Mouse (Mus musculus) hindbrain, postnatal 0 days (tissue): Measurements from ENCODE around the gene Ccdc6. TPM values are rescaled to one million over a fixed set of nuclear protein-coding genes. Genes with fewer than 3 reads are reported as not detected.

Experiments
- ATAC-seq: fragments of 200-750 bp; cut with Nextera tagmentation; 2 replicates; pipeline ENCODE4 v1.8.0; 2017; ENCODE audit warnings: mild to moderate bottlenecking, moderate TSS enrichment, moderate library complexity
- DNase-seq: peaks from one replicate; pipeline ENCODE4 v3.0.0-alpha.2; 2015; ENCODE audit warnings: low spot score
- H3K27ac ChIP-seq: fragments of 300-500 bp; sonication (generic); 2 replicates; pipeline ENCODE4 v1.5.1; 2014; ENCODE audit warnings: mild to moderate bottlenecking
- H3K27me3 ChIP-seq: fragments of 300-500 bp; sonication (generic); 2 replicates; pipeline ENCODE4 v1.6.1; 2014; ENCODE audit warnings: low read length, mixed read lengths; ENCODE audit not compliant: insufficient read depth
- H3K36me3 ChIP-seq: fragments of 300-500 bp; sonication (generic); 2 replicates; pipeline ENCODE4 v1.6.1; 2014; ENCODE audit warnings: low read length, mixed read lengths; ENCODE audit not compliant: insufficient read depth
- H3K4me1 ChIP-seq: fragments of 300-500 bp; sonication (generic); 2 replicates; pipeline ENCODE4 v1.6.1; 2014; ENCODE audit warnings: antibody characterized with exemption, low read length, mixed read lengths; ENCODE audit not compliant: insufficient read depth
- H3K4me2 ChIP-seq: fragments of 300-500 bp; sonication (generic); 2 replicates; pipeline ENCODE4 v1.6.1; 2014; ENCODE audit warnings: low read depth, mild to moderate bottlenecking, low read length, moderate library complexity, mixed read lengths
- H3K4me3 ChIP-seq: fragments of 300-500 bp; sonication (generic); 2 replicates; pipeline ENCODE4 v1.5.1; 2014; ENCODE audit warnings: low read length
- H3K9ac ChIP-seq: fragments of 300-500 bp; sonication (generic); replicated peaks from 2 replicates; pipeline ENCODE4 v1.6.1; 2014; ENCODE audit warnings: mild to moderate bottlenecking, low read length, moderate library complexity, mixed read lengths
- H3K9me3 ChIP-seq: fragments of 300-500 bp; sonication (generic); 2 replicates; pipeline ENCODE4 v1.6.1; 2016; ENCODE audit warnings: low read length, mixed read lengths
- CTCF ChIP-seq: IDR thresholded peaks from 2 replicates; pipeline ENCODE4 v1.5.1; 2016; ENCODE audit warnings: antibody characterized with exemption, control low read depth, low read depth
- WGBS: fragments of 180-500 bp; shearing (Covaris S2); extraction: QIAGEN DNeasy Blood & Tissue Kit; methylation state at CpG from one replicate; pipeline ENCODE4 v1.1.7; 2014; 5-methylcytosine and 5-hydroxymethylcytosine counted together
- polyA plus RNA-seq: library from polyadenylated mRNA; unstranded; fragments of >200 nt; fragmentation: Nextera tagmentation; extraction: Ambion mirVana; gene quantifications from 2 replicates; pipeline ENCODE4 v1.2.1, GENCODE M21; 2015
- total RNA-seq: library from RNA; depleted of rRNA; stranded (reverse); fragments of >200 nt; gene quantifications from 2 replicates; pipeline ENCODE4 v1.2.3, GENCODE M21; 2014; rRNA removed

Ccdc6 gene
- total and polyA plus RNA-seq, 2 experiments from 2014 or later = 22.9 to 29.7 TPM

DNA sequence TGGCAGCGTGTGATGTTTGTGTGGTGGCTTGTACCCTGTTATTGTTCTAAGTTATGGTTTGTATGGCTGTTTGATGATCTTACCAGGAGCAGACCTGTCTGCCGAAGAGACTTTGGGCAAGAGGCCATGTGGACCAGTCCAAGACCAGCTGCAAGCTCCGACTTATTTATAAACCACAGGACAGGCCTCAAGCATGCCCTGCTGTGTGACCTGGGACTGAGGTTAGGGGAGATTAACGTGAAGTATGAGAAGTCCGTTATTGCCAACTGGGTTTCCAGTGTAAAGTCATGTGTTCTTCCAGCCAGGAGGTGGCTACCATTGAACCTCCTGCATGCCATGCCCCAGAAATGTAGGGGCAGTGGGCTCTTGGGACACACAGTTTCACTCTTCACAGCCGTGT, 133.4 kb downstream of the Ccdc6 start:
- no peaks in the 10 kb centered on the region for H3K36me3 ChIP-seq
- no peaks in the 10 kb centered on the region for H3K9me3 ChIP-seq
- no peak overlapping the region for H3K27ac ChIP-seq
- 81% methylated on average over 6 of the region's 6 CpGs for WGBS
- no peaks in the 10 kb centered on the region for H3K27me3 ChIP-seq
- no peak overlapping the region for H3K4me2 ChIP-seq
- DNase-seq (no peak), ATAC-seq (no peak)
- no peak overlapping the region for H3K4me3 ChIP-seq
- TF ChIP-seq CTCF = no peak
- no peak overlapping the region for H3K9ac ChIP-seq
- H3K4me1 ChIP-seq = no peaks in the 10 kb centered on the region

- Histone ChIP-seq H3K36me3 (no peaks in the 10 kb centered on the region), H3K4me3 (no peak overlapping the region), H3K27me3 (no peaks in the 10 kb centered on the region), H3K9me3 (no peaks in the 10 kb centered on the region), H3K27ac (no peak overlapping the region), H3K4me1 (no peaks in the 10 kb centered on the region), H3K9ac (no peak overlapping the region), H3K4me2 (no peak overlapping the region)
- ATAC-seq (no peak), DNase-seq (no peak)
- 80% methylated on average over 2 of the region's 2 CpGs for WGBS
- TF ChIP-seq CTCF = no peak
These were observed 141.0 kb downstream of the Ccdc6 start for GRCm38 (mm10) chr10:70237936-70238335.

Other genes with a start within 250 kb of the Ccdc6 start
- gene Mrln, start 107.5 kb downstream of the Ccdc6 start, total RNA-seq = 5.3 and 6.3 TPM in 2 replicates
- gene Mrln, start 107.5 kb downstream of the Ccdc6 start, polyA plus RNA-seq = 3.3 and 3.9 TPM in 2 replicates
- 7.3 and 11.6 TPM in 2 replicates for gene Slc16a9, start 148.0 kb downstream of the Ccdc6 start, total RNA-seq
- gene Slc16a9, start 148.0 kb downstream of the Ccdc6 start, polyA plus RNA-seq = 4.5 and 4.7 TPM in 2 replicates